Mouse (Mus musculus) forebrain, postnatal 0 days (tissue): ENCODE data around the gene Zmynd8. TPM values are rescaled to one million over a fixed set of nuclear protein-coding genes. Genes with fewer than 3 reads are reported as not detected.

Source experiments
- ATAC-seq: fragments of 200-750 bp; cut with Nextera tagmentation; 2 replicates; pipeline ENCODE4 v1.8.0; 2017; ENCODE audit warnings: mild to moderate bottlenecking, moderate library complexity
- DNase-seq: peaks from one replicate; pipeline ENCODE4 v3.0.0-alpha.2; 2015
- H3K27ac ChIP-seq: fragments of 300-500 bp; sonication (generic); 2 replicates; pipeline ENCODE4 v1.5.1; 2014; ENCODE audit warnings: low read depth, mild to moderate bottlenecking, antibody characterized with exemption, low read length, moderate library complexity, mixed read lengths
- H3K27me3 ChIP-seq: fragments of 300-500 bp; sonication (generic); 2 replicates; pipeline ENCODE4 v1.6.1; 2014; ENCODE audit warnings: mild to moderate bottlenecking, low read length, mixed read lengths; ENCODE audit not compliant: insufficient read depth
- H3K36me3 ChIP-seq: fragments of 300-500 bp; sonication (generic); 2 replicates; pipeline ENCODE4 v1.6.1; 2014; ENCODE audit warnings: mild to moderate bottlenecking, moderate library complexity; ENCODE audit not compliant: insufficient read depth
- H3K4me1 ChIP-seq: fragments of 300-500 bp; sonication (generic); 2 replicates; pipeline ENCODE4 v1.6.1; 2014; ENCODE audit warnings: antibody characterized with exemption; ENCODE audit not compliant: insufficient read depth
- H3K4me2 ChIP-seq: fragments of 300-500 bp; sonication (generic); 2 replicates; pipeline ENCODE4 v1.6.1; 2014; ENCODE audit warnings: low read depth, mild to moderate bottlenecking, moderate library complexity
- H3K4me3 ChIP-seq: fragments of 300-500 bp; sonication (generic); 2 replicates; pipeline ENCODE4 v1.5.1; 2014; ENCODE audit warnings: low read depth, low read length, mixed read lengths
- H3K9ac ChIP-seq: fragments of 300-500 bp; sonication (generic); 2 replicates; pipeline ENCODE4 v1.6.1; 2014; ENCODE audit warnings: mild to moderate bottlenecking
- H3K9me3 ChIP-seq: fragments of 300-500 bp; sonication (generic); 2 replicates; pipeline ENCODE4 v1.6.1; 2016; ENCODE audit warnings: low read length
- CTCF ChIP-seq: sonication (generic); IDR thresholded peaks from 2 replicates; pipeline ENCODE4 v1.5.1; 2016; ENCODE audit warnings: antibody characterized with exemption, control low read depth, low read depth
- WGBS: fragments of 180-500 bp; shearing (Covaris S2); extraction: QIAGEN DNeasy Blood & Tissue Kit; methylation state at CpG from one replicate; pipeline ENCODE4 v1.1.7; 2014; 5-methylcytosine and 5-hydroxymethylcytosine counted together
- polyA plus RNA-seq: library from polyadenylated mRNA; unstranded; fragments of >200 nt; fragmentation: Nextera tagmentation; extraction: Ambion mirVana; gene quantifications from 2 replicates; pipeline ENCODE4 v1.2.1, GENCODE M21; 2015
- total RNA-seq: library from RNA; depleted of rRNA; stranded (reverse); fragments of >200 nt; gene quantifications from 2 replicates; pipeline ENCODE4 v1.2.3, GENCODE M21; 2014

Zmynd8 gene
- total and polyA plus RNA-seq, 2 experiments from 2014 or later: 45.7 to 63.5 TPM

GRCm38 (mm10) chr2:165874461-165875339 lies 24.1 kb downstream of the Zmynd8 start:
- Histone ChIP-seq H3K9ac (peak overlapping the region; percentile 47), H3K4me2 (peak overlapping the region; percentile 57), H3K36me3 (peaks cover 29% of the 10 kb centered on the region), H3K4me3 (0 out of 2 replicates have a peak overlapping the region, but pooled peaks have one; percentile 2), H3K9me3 (no peaks in the 10 kb centered on the region), H3K27ac (peak overlapping the region; percentile 83), H3K4me1 (peaks cover 47% of the 10 kb centered on the region), H3K27me3 (no peaks in the 10 kb centered on the region)
- DNase-seq (peak; percentile 76), ATAC-seq (peak; percentile 86)
- WGBS: 31% methylated on average over 13 of the region's 13 CpGs
- peak; percentile 42; the same call in 1 of the 2 replicates for TF ChIP-seq CTCF

GRCm38 (mm10) chr2:165873777-165874176 lies 25.0 kb downstream of the Zmynd8 start:
- Histone ChIP-seq H3K27ac (no peak overlapping the region), H3K9ac (no peak overlapping the region), H3K4me3 (no peak overlapping the region), H3K4me2 (no peak overlapping the region), H3K27me3 (no peaks in the 10 kb centered on the region), H3K4me1 (peaks cover 41% of the 10 kb centered on the region), H3K36me3 (peaks cover 33% of the 10 kb centered on the region), H3K9me3 (no peaks in the 10 kb centered on the region)
- no peak for DNase-seq
- ATAC-seq: no peak
- 64% methylated on average over 3 of the region's 3 CpGs for WGBS
- no peak for TF ChIP-seq CTCF

- DNase-seq: no peak
- no peak overlapping the region for H3K9ac ChIP-seq
- H3K4me3 ChIP-seq: no peak overlapping the region
- peaks cover 45% of the 10 kb centered on the region for H3K4me1 ChIP-seq
- no peak for TF ChIP-seq CTCF
- no peaks in the 10 kb centered on the region for H3K27me3 ChIP-seq
- no peak overlapping the region for H3K27ac ChIP-seq
- no peaks in the 10 kb centered on the region for H3K9me3 ChIP-seq
- WGBS: 74% methylated on average over 7 of the region's 7 CpGs
- H3K4me2 ChIP-seq: no peak overlapping the region
- H3K36me3 ChIP-seq: peaks cover 33% of the 10 kb centered on the region
- no peak for ATAC-seq
Measured at GRCm38 (mm10) chr2:165873196-165873595, 25.6 kb downstream of the Zmynd8 start.

GRCm38 (mm10) chr2:165869257-165869656 lies 29.6 kb downstream of the Zmynd8 start:
- no peak for DNase-seq
- peaks cover 26% of the 10 kb centered on the region for H3K4me1 ChIP-seq
- H3K27ac ChIP-seq: no peak overlapping the region
- H3K4me3 ChIP-seq: no peak overlapping the region
- no peak overlapping the region for H3K4me2 ChIP-seq
- H3K27me3 ChIP-seq: no peaks in the 10 kb centered on the region
- no peak for TF ChIP-seq CTCF
- H3K36me3 ChIP-seq: peaks cover 33% of the 10 kb centered on the region
- no peak overlapping the region for H3K9ac ChIP-seq
- H3K9me3 ChIP-seq: no peaks in the 10 kb centered on the region
- ATAC-seq: no peak
- WGBS: 84% methylated on average over 1 of the region's 1 CpGs

GRCm38 (mm10) chr2:165868522-165869175 lies 30.2 kb downstream of the Zmynd8 start:
- Histone ChIP-seq H3K9me3 (no peaks in the 10 kb centered on the region), H3K4me1 (peaks cover 23% of the 10 kb centered on the region), H3K27me3 (no peaks in the 10 kb centered on the region), H3K4me3 (no peak overlapping the region), H3K9ac (no peak overlapping the region), H3K27ac (peak overlapping the region; percentile 86; the same call in 1 of the 2 replicates), H3K4me2 (no peak overlapping the region), H3K36me3 (peaks cover 27% of the 10 kb centered on the region)
- TF ChIP-seq CTCF: no peak
- no peak for DNase-seq
- ATAC-seq: no peak
- 62% methylated on average over 8 of the region's 8 CpGs for WGBS

GRCm38 (mm10) chr2:165867549-165867948 lies 31.3 kb downstream of the Zmynd8 start:
- peak overlapping the region; percentile 39; the same call in 1 of the 2 replicates for H3K9ac ChIP-seq
- WGBS: 66% methylated on average over 9 of the region's 9 CpGs
- no peak overlapping the region for H3K4me2 ChIP-seq
- ATAC-seq (no peak), DNase-seq (no peak)
- H3K4me3 ChIP-seq: no peak overlapping the region
- TF ChIP-seq CTCF: no peak
- peaks cover 20% of the 10 kb centered on the region for H3K36me3 ChIP-seq
- no peaks in the 10 kb centered on the region for H3K27me3 ChIP-seq
- H3K9me3 ChIP-seq: no peaks in the 10 kb centered on the region
- peaks cover 23% of the 10 kb centered on the region for H3K4me1 ChIP-seq
- peak overlapping the region; percentile 86 for H3K27ac ChIP-seq

GRCm38 (mm10) chr2:165866951-165867387 lies 31.8 kb downstream of the Zmynd8 start:
- no peaks in the 10 kb centered on the region for H3K9me3 ChIP-seq
- H3K36me3 ChIP-seq: peaks cover 16% of the 10 kb centered on the region
- DNase-seq (peak; percentile 58), ATAC-seq (peak; percentile 58)
- TF ChIP-seq CTCF: no peak
- 11% methylated on average over 12 of the region's 12 CpGs for WGBS
- H3K27ac ChIP-seq: peak overlapping the region; percentile 86
- H3K4me1 ChIP-seq: peaks cover 23% of the 10 kb centered on the region
- peak overlapping the region; percentile 14 for H3K9ac ChIP-seq
- no peak overlapping the region for H3K4me3 ChIP-seq
- no peak overlapping the region for H3K4me2 ChIP-seq
- H3K27me3 ChIP-seq: no peaks in the 10 kb centered on the region
